ENCODE assay signal across 9 mouse cellular contexts in genomic region chr2:155943463-155943862, GRCm38 (mm10). TPM values are rescaled to one million over a fixed set of nuclear protein-coding genes. Genes with fewer than 3 reads are reported as not detected.
A peak's percentile ranks its signal among the peaks of the same experiment; 100 is the strongest.
DNase-seq lines count a peak whose midpoint lies in the region; ATAC-seq lines count a peak whose summit lies in the region.
"Had no signal": no experiment of that assay in that cellular context is flagged by ENCODE, and none has a peak within 500 bp of the region (broad histone marks: within the 10 kb centered on the region; RNA-seq: fewer than 3 reads in every experiment).

No protein-coding gene starts in this region.

- H3K9me3 ChIP-seq in neural tube, embryonic 11.5 days (ENCODE audit: control insufficient read depth, low read length), result no peaks in the 10 kb centered on the region
- no peaks in the 10 kb centered on the region for H3K9me3 ChIP-seq in forebrain, embryonic 13.5 days (replicated peaks)
- no peaks in the 10 kb centered on the region for H3K9me3 ChIP-seq in limb, embryonic 12.5 days
- H3K9me3 ChIP-seq in stomach, embryonic 14.5 days (ENCODE audit: control insufficient read depth, low read depth, low read length), result no peaks in the 10 kb centered on the region

- 0 out of 2 replicates have a peak overlapping the region, but pooled peaks have one; percentile 10 for H3K4me3 ChIP-seq in neural tube, embryonic 11.5 days (ENCODE audit: low read depth, low read length)
- peak overlapping the region; percentile 20; the same call in 1 of the 2 replicates for H3K4me3 ChIP-seq in forebrain, embryonic 13.5 days
- H3K4me3 ChIP-seq in limb, embryonic 12.5 days (replicated peaks), result peak overlapping the region; percentile 46
- no peak overlapping the region for H3K4me3 ChIP-seq in stomach, embryonic 14.5 days (ENCODE audit: low read depth, low read length)

- H3K36me3 ChIP-seq in neural tube, embryonic 11.5 days (ENCODE audit: control insufficient read depth, insufficient read depth, low read length), result no peaks in the 10 kb centered on the region
- no peaks in the 10 kb centered on the region for H3K36me3 ChIP-seq in forebrain, embryonic 13.5 days (ENCODE audit: poor library complexity, severe bottlenecking)
- peaks cover 40% of the 10 kb centered on the region for H3K36me3 ChIP-seq in limb, embryonic 12.5 days
- H3K36me3 ChIP-seq in stomach, embryonic 14.5 days (ENCODE audit: control insufficient read depth, insufficient read depth, low read length), result no peaks in the 10 kb centered on the region

- DNase-seq in neural tube, embryonic 11.5 days (ENCODE audit: low spot score), result peak; percentile 38
- DNase-seq in neural tube, embryonic 10.5 days (ENCODE audit: extremely low spot score, low spot score), result no peak
- no peak for DNase-seq in adrenal gland, adult 18-20 months (ENCODE audit: low spot score in 2 of 2)

- H3K9ac ChIP-seq in neural tube, embryonic 11.5 days (ENCODE audit: low read length), result no peak overlapping the region
- H3K9ac ChIP-seq in forebrain, embryonic 13.5 days, result peak overlapping the region; percentile 17; the same call in 1 of the 2 replicates
- peak overlapping the region; percentile 64 for H3K9ac ChIP-seq in limb, embryonic 12.5 days (replicated peaks)
- H3K9ac ChIP-seq in stomach, embryonic 14.5 days (replicated peaks; ENCODE audit: low read depth, low read length), result no peak overlapping the region

- no peak for ATAC-seq in neural tube, embryonic 11.5 days (ENCODE audit: insufficient read depth, low FRiP score, low TSS enrichment)
- ATAC-seq in forebrain, embryonic 13.5 days, result no peak
- ATAC-seq in limb, embryonic 12.5 days (ENCODE audit: insufficient number of reproducible peaks, insufficient read depth, low FRiP score, low TSS enrichment, low read depth), result peak; percentile 74
- no peak for ATAC-seq in stomach, embryonic 14.5 days (ENCODE audit: insufficient number of reproducible peaks, insufficient read depth, low FRiP score, low read depth)
- no peak for ATAC-seq in cerebellum, adult (ENCODE audit: insufficient number of reproducible peaks, low FRiP score, low TSS enrichment)

- WGBS in neural tube, embryonic 11.5 days, result 2% methylated on average over 8 of the region's 8 CpGs
- under 1% methylated on average over 8 of the region's 8 CpGs for WGBS in forebrain, embryonic 13.5 days
- WGBS in limb, embryonic 12.5 days, result 0% methylated on average over 8 of the region's 8 CpGs
- 5% methylated on average over 8 of the region's 8 CpGs for WGBS in stomach, embryonic 14.5 days

- no peaks in the 10 kb centered on the region for H3K27me3 ChIP-seq in neural tube, embryonic 11.5 days (ENCODE audit: control insufficient read depth, insufficient read depth, low read length)
- H3K27me3 ChIP-seq in forebrain, embryonic 13.5 days, result no peaks in the 10 kb centered on the region
- H3K27me3 ChIP-seq in limb, embryonic 12.5 days, result no peaks in the 10 kb centered on the region; the same call in 1 of the 2 replicates
- H3K27me3 ChIP-seq in stomach, embryonic 14.5 days (ENCODE audit: control insufficient read depth, insufficient read depth, low read length), result no peaks in the 10 kb centered on the region

- peak overlapping the region; percentile 30; the same call in 1 of the 2 replicates for H3K4me2 ChIP-seq in neural tube, embryonic 11.5 days (ENCODE audit: low read depth)
- H3K4me2 ChIP-seq in forebrain, embryonic 13.5 days, result peak overlapping the region; percentile 51
- H3K4me2 ChIP-seq in limb, embryonic 12.5 days, result peak overlapping the region; percentile 64
- H3K4me2 ChIP-seq in stomach, embryonic 14.5 days (replicated peaks; ENCODE audit: low read depth, low read length), result peak overlapping the region; percentile 22; the same call in 1 of the 2 replicates

- peaks cover 4% of the 10 kb centered on the region; the same call in 1 of the 2 replicates for H3K4me1 ChIP-seq in neural tube, embryonic 11.5 days (ENCODE audit: control insufficient read depth, insufficient read depth, low read length)
- H3K4me1 ChIP-seq in forebrain, embryonic 13.5 days, result peaks cover 34% of the 10 kb centered on the region
- H3K4me1 ChIP-seq in limb, embryonic 12.5 days (replicated peaks), result peaks cover 73% of the 10 kb centered on the region
- peaks cover 19% of the 10 kb centered on the region for H3K4me1 ChIP-seq in stomach, embryonic 14.5 days (ENCODE audit: control insufficient read depth, insufficient read depth, low read length)

- no peak overlapping the region for H3K27ac ChIP-seq in neural tube, embryonic 11.5 days (ENCODE audit: low read depth, low read length)
- H3K27ac ChIP-seq in forebrain, embryonic 13.5 days, result no peak overlapping the region; the same call in 1 of the 2 replicates
- peak overlapping the region; percentile 94 for H3K27ac ChIP-seq in limb, embryonic 12.5 days
- no peak overlapping the region for H3K27ac ChIP-seq in stomach, embryonic 14.5 days (ENCODE audit: low read length)

RNA-seq across cellular contexts. Expression of gene Gdf5, which starts 1.7 kb away (rescaled TPM):
- 1.1 and 1.7 TPM in 2 replicates for polyA plus RNA-seq in neural tube, embryonic 11.5 days (2014; fragmentation: Nextera tagmentation; extraction: Ambion mirVana)
- 2.4 and 4.0 TPM in 2 replicates for polyA plus RNA-seq in forebrain, embryonic 13.5 days (2015; fragmentation: Nextera tagmentation; extraction: Ambion mirVana)
- polyA plus RNA-seq in limb, embryonic 12.5 days (2016; fragmentation: Nextera tagmentation; extraction: Ambion mirVana), result 59.4 and 66.1 TPM in 2 replicates
- 1.2 and 1.3 TPM in 2 replicates for polyA plus RNA-seq in stomach, embryonic 14.5 days (2014; fragmentation: Nextera tagmentation; extraction: Ambion mirVana)
- under 1 TPM in 1 of 2 experiments, not detected in 1; 0.38 TPM for total RNA-seq in adrenal gland, adult 18-20 months (2021)

RNA-seq across cellular contexts. Expression of gene Gm15557, which starts 2.9 kb away (rescaled TPM):
- not detected in 2 replicates for polyA plus RNA-seq in neural tube, embryonic 11.5 days (2014; fragmentation: Nextera tagmentation; extraction: Ambion mirVana)
- not detected in 2 replicates for polyA plus RNA-seq in forebrain, embryonic 13.5 days (2015; fragmentation: Nextera tagmentation; extraction: Ambion mirVana)
- 0.40 and 0.72 TPM in 2 replicates for polyA plus RNA-seq in limb, embryonic 12.5 days (2016; fragmentation: Nextera tagmentation; extraction: Ambion mirVana)
- polyA plus RNA-seq in stomach, embryonic 14.5 days (2014; fragmentation: Nextera tagmentation; extraction: Ambion mirVana), result not detected in 2 replicates
- not detected for total RNA-seq in adrenal gland, adult 18-20 months (2021)
- total RNA-seq: left cerebral cortex, postnatal 10 days had no signal
- polyA plus RNA-seq: cortical plate, adult 2 months had no signal

RNA-seq across cellular contexts. Expression of gene Cep250, which starts 12.8 kb away (rescaled TPM):
- 13.7 and 16.8 TPM in 2 replicates for polyA plus RNA-seq in neural tube, embryonic 11.5 days (2014; fragmentation: Nextera tagmentation; extraction: Ambion mirVana)
- 23.1 and 25.4 TPM in 2 replicates for polyA plus RNA-seq in forebrain, embryonic 13.5 days (2015; fragmentation: Nextera tagmentation; extraction: Ambion mirVana)
- polyA plus RNA-seq in limb, embryonic 12.5 days (2016; fragmentation: Nextera tagmentation; extraction: Ambion mirVana), result 35.1 and 40.6 TPM in 2 replicates
- 22.6 and 27.8 TPM in 2 replicates for polyA plus RNA-seq in stomach, embryonic 14.5 days (2014; fragmentation: Nextera tagmentation; extraction: Ambion mirVana)
- 10 to 100 TPM in 1 of 2 experiments, 1 to 10 TPM in 1; 9.9 to 10.7 TPM for total RNA-seq in adrenal gland, adult 18-20 months (2021)

RNA-seq across cellular contexts. Expression of gene Uqcc1, which starts 13.4 kb away (rescaled TPM):
- polyA plus RNA-seq in neural tube, embryonic 11.5 days (2014; fragmentation: Nextera tagmentation; extraction: Ambion mirVana), result 84.7 and 88.6 TPM in 2 replicates
- 69.9 and 73.5 TPM in 2 replicates for polyA plus RNA-seq in forebrain, embryonic 13.5 days (2015; fragmentation: Nextera tagmentation; extraction: Ambion mirVana)
- 64.8 and 66.9 TPM in 2 replicates for polyA plus RNA-seq in limb, embryonic 12.5 days (2016; fragmentation: Nextera tagmentation; extraction: Ambion mirVana)
- 56.3 and 64.4 TPM in 2 replicates for polyA plus RNA-seq in stomach, embryonic 14.5 days (2014; fragmentation: Nextera tagmentation; extraction: Ambion mirVana)
- 100 to 1,000 TPM; 122 to 139 TPM for total RNA-seq in adrenal gland, adult 18-20 months (2021)

Comparison
In these comparisons a context has a peak if more than half of its experiments do, and no peak if none do; other contexts are left out.
1. H3K9ac ChIP-seq: peak in forebrain, embryonic 13.5 days (single experiment) and limb, embryonic 12.5 days (single experiment); none in neural tube, embryonic 11.5 days (single experiment) and stomach, embryonic 14.5 days (single experiment).
2. RNA of gene Gdf5, which starts 1.7 kb away (polyA plus RNA-seq): 59.4 to 66.1 TPM in limb, embryonic 12.5 days; 2.4 to 4.0 TPM in forebrain, embryonic 13.5 days, 1.2 to 1.3 TPM in stomach, embryonic 14.5 days and 1.1 to 1.7 TPM in neural tube, embryonic 11.5 days; every median in the first group is over 10 times any median in the second.
3. Peak in every context shown above with its lines, with median percentiles within 50 percentile points of each other: H3K4me2 ChIP-seq.